Mouse (Mus musculus) lung, postnatal 0 days (tissue): ENCODE data around the gene Shroom3. TPM values are rescaled to one million over a fixed set of nuclear protein-coding genes. Genes with fewer than 3 reads are reported as not detected.

Source experiments
- ATAC-seq: fragments of 200-750 bp; cut with Nextera tagmentation; 2 replicates; pipeline ENCODE4 v1.8.0; 2017; ENCODE audit warnings: moderate library complexity
- DNase-seq: peaks from one replicate; pipeline ENCODE4 v3.0.0-alpha.2; 2016; ENCODE audit warnings: low spot score
- H3K27ac ChIP-seq: fragments of 300-500 bp; sonication (generic); 2 replicates; pipeline ENCODE4 v1.5.1; 2014; ENCODE audit warnings: antibody characterized with exemption, mild to moderate bottlenecking, low read length, mixed read lengths
- H3K27me3 ChIP-seq: fragments of 300-500 bp; sonication (generic); replicated peaks from 2 replicates; pipeline ENCODE4 v1.6.1; 2014; ENCODE audit warnings: low read length, mixed read lengths; ENCODE audit not compliant: insufficient read depth
- H3K36me3 ChIP-seq: fragments of 300-500 bp; sonication (generic); 2 replicates; pipeline ENCODE4 v1.6.1; 2014; ENCODE audit warnings: low read length, mixed read lengths; ENCODE audit not compliant: insufficient read depth
- H3K4me1 ChIP-seq: fragments of 300-500 bp; sonication (generic); 2 replicates; pipeline ENCODE4 v1.6.1; 2014; ENCODE audit warnings: antibody characterized with exemption, low read depth, low read length, mixed read lengths; ENCODE audit not compliant: insufficient read depth
- H3K4me2 ChIP-seq: fragments of 300-500 bp; sonication (generic); replicated peaks from 2 replicates; pipeline ENCODE4 v1.6.1; 2014; ENCODE audit warnings: low read depth, mild to moderate bottlenecking, low read length, moderate library complexity, mixed read lengths
- H3K4me3 ChIP-seq: fragments of 300-500 bp; sonication (generic); 2 replicates; pipeline ENCODE4 v1.5.1; 2014; ENCODE audit warnings: low read depth, low read length
- H3K9ac ChIP-seq: fragments of 300-500 bp; sonication (generic); replicated peaks from 2 replicates; pipeline ENCODE4 v1.6.1; 2014; ENCODE audit warnings: low read depth, mild to moderate bottlenecking
- H3K9me3 ChIP-seq: fragments of 300-500 bp; sonication (generic); 2 replicates; pipeline ENCODE4 v1.6.1; 2016; ENCODE audit warnings: low read length, mixed read lengths
- CTCF ChIP-seq: IDR thresholded peaks from 2 replicates; pipeline ENCODE4 v1.5.1; 2016; ENCODE audit warnings: antibody characterized with exemption, mild to moderate bottlenecking
- EP300 ChIP-seq: IDR thresholded peaks from 2 replicates; pipeline ENCODE4 v1.6.1; 2016; ENCODE audit warnings: antibody characterized with exemption, mild to moderate bottlenecking, control low read depth
- WGBS: fragments of 180-500 bp; shearing (Covaris S2); extraction: QIAGEN DNeasy Blood & Tissue Kit; methylation state at CpG from one replicate; pipeline ENCODE4 v1.1.7; 2014; 5-methylcytosine and 5-hydroxymethylcytosine counted together
- polyA plus RNA-seq: library from polyadenylated mRNA; unstranded; fragments of >200 nt; fragmentation: Nextera tagmentation; extraction: Ambion mirVana; gene quantifications from 2 replicates; pipeline ENCODE4 v1.2.1, GENCODE M21; 2015

Shroom3 gene
- polyA plus RNA-seq, 1 experiment from 2014 or later, result 8.8 TPM

DNA sequence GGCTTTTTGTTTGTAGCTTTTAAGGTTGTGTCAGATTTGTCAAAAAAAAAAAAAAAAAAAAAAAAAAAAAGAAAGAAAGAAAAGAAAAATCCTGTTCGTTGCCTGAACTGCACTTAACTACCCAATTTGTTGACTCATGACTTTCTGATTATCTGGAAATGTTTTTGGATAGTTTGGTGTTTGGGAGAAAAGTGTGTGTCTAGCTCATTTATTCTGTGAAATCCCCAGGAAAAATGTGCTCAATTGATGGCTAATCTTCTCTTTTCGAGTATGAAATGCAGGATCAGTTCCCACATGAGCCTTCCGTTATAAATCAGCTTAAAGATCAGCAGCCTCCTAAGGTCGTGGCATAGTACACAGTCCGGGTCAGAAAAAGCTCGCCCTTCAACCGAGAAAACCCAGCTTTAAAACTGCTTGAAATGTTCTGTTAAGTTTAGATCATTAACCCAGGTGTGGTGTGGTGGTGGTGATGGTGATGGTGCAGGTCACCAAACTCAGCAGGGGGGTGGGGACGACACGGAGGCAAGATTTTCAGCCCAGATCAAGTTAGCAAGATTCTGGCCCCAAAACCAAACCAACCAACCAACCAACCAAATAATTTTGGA is 738 bp downstream of the Shroom3 start:
- H3K36me3 ChIP-seq, result no peaks in the 10 kb centered on the region
- no peak for DNase-seq
- ATAC-seq, result no peak
- peak overlapping the region; percentile 71; the same call in 1 of the 2 replicates for H3K27ac ChIP-seq
- TF ChIP-seq EP300, result no peak
- TF ChIP-seq CTCF, result no peak
- H3K4me2 ChIP-seq, result peak overlapping the region; percentile 72
- peak overlapping the region; percentile 43 for H3K4me3 ChIP-seq
- H3K4me1 ChIP-seq, result no peaks in the 10 kb centered on the region
- no peaks in the 10 kb centered on the region for H3K9me3 ChIP-seq
- WGBS, result 42% methylated on average over 9 of the region's 9 CpGs
- peak overlapping the region; percentile 41; the same call in 1 of the 2 replicates for H3K9ac ChIP-seq
- H3K27me3 ChIP-seq, result no peaks in the 10 kb centered on the region

DNA sequence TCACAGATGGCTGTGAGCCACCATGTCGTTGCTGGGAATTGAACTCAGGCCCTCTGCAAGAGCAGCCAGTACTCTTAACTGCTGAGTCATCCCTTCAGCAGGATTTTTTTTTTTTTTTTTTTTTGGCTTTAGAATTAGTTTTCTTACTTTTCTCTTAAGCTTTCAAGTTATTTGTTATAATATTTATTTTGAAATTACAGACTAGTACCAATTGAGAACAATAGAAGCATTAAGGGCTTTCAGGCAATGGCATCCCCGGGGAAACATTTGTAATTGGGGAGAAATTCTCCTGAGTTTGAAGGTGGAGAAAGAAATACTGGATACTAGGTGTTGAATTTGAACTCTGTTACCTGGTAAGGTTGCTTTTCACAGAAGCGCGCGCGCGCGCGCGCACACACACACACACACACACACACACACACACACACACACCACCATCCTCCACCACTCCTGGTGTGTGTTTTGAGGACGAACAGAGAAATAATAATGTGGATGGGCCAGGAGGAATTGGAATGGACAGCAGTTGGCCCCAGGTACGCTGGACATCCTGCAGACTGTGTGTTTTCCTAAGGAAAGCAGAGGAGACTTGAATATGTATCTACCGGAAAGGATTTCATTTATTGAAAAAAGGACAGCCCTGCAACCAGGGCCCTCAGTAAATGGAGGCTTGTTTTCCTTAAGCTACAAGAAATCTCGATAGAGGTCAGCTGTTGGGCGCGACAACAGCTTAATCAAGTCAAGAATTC is 1.7 kb downstream of the Shroom3 start:
- Histone ChIP-seq H3K4me1 (no peaks in the 10 kb centered on the region), H3K36me3 (no peaks in the 10 kb centered on the region), H3K27me3 (no peaks in the 10 kb centered on the region), H3K4me3 (peak overlapping the region; percentile 43; the same call in 1 of the 2 replicates), H3K9ac (no peak overlapping the region), H3K4me2 (peak overlapping the region; percentile 27), H3K9me3 (no peaks in the 10 kb centered on the region), H3K27ac (no peak overlapping the region)
- no peak for TF ChIP-seq CTCF
- no peak for TF ChIP-seq EP300
- WGBS, result 94% methylated on average over 16 of the region's 16 CpGs
- ATAC-seq (no peak), DNase-seq (no peak)

DNA sequence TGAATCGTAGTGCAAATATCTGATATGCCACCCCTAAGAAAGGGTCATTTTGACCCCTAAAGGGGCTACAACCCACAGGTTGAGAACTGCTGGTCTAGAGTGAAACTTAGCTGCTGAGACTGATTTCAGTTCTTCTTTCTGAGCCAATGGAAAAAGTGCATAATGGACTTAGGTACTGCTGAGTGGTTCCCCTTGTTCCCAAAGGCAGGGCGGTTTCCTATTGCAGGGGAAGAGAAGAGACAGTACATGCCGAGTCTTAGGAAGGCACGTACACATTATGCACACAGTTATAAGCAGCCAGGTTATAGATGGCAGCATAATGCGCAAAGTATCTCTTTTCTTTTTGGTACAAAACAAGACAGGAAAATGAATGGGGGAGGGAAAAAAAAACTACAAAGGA is 4.9 kb downstream of the Shroom3 start:
- 82% methylated on average over 5 of the region's 5 CpGs for WGBS

DNA sequence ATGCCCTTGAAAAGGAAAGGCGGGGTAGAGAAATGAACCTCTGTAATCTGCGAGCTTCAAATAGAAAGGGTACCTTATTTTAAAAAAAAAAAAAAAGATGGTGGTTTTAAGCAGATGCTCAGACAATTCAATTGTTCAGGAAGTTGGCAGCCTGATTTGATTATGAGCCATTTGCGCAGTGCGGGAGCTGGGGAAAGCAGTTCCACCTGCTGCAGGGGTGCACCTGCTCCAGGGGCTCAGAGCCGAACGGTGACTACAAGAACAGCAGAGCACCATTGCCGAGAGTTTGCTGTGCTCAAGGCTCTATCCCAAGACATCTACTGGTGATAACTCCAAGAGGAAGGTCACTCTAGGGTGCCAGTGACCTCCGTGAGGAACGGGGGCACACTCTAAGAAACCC is 5.3 kb downstream of the Shroom3 start:
- WGBS, result 89% methylated on average over 9 of the region's 9 CpGs

More for the DNA sequence above, 4.9 kb downstream of the Shroom3 start:
- H3K9me3 ChIP-seq, result no peaks in the 10 kb centered on the region
- H3K4me3 ChIP-seq, result no peak overlapping the region
- H3K36me3 ChIP-seq, result no peaks in the 10 kb centered on the region
- DNase-seq (no peak), ATAC-seq (no peak)
- no peak overlapping the region for H3K9ac ChIP-seq
- no peaks in the 10 kb centered on the region for H3K27me3 ChIP-seq
- no peak for TF ChIP-seq EP300
- no peak for TF ChIP-seq CTCF
- H3K4me2 ChIP-seq, result no peak overlapping the region
- H3K4me1 ChIP-seq, result no peaks in the 10 kb centered on the region
- H3K27ac ChIP-seq, result no peak overlapping the region

DNA sequence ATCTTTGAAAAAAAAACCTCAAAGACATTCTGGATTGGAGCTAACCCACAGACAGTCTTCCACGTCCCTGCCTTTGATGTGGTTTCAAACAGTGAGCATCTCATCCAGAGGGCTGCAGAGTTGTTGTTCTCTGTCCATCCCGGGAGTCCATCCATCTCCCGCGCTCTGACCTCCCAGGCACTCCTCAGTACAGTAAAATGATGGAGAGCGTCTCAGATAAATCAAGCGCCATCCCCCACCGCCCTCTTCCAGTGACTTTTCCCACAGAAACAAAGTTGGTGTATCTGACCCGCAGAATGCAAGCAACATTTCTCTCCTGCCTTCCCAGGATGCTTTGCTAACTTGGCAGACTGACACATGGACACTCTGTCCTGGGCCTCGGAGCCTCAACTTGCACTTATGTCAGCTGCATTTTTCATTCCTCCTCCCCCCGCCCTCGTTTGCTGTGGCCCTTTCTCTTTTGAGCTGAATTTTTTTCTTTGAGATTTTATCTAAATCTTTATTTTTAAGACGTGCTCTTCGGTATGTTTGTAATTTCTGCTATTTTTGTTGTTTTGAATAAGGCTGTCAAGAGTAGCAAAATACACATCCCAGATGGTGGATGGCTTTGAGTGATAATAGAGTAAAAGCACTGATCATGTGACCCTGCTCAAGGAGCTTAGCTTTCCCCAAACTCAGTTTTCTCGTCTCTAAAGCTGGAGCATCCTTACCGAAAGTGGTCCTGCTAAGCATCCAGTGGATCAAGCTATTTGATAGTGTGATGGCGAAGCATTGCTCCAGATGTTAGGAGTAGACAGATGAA is 9.2 kb downstream of the Shroom3 start:
- ATAC-seq (peak; percentile 85), DNase-seq (peak; percentile 93)
- TF ChIP-seq EP300, result peak; percentile 94
- TF ChIP-seq CTCF, result no peak
- H3K4me2 ChIP-seq, result no peak overlapping the region
- no peaks in the 10 kb centered on the region for H3K4me1 ChIP-seq
- H3K4me3 ChIP-seq, result no peak overlapping the region
- no peaks in the 10 kb centered on the region for H3K27me3 ChIP-seq
- no peaks in the 10 kb centered on the region for H3K36me3 ChIP-seq
- no peak overlapping the region for H3K9ac ChIP-seq
- WGBS, result 37% methylated on average over 16 of the region's 16 CpGs
- no peaks in the 10 kb centered on the region for H3K9me3 ChIP-seq
- peak overlapping the region; percentile 65 for H3K27ac ChIP-seq

More for the DNA sequence above, 5.3 kb downstream of the Shroom3 start:
- Histone ChIP-seq H3K27me3 (no peaks in the 10 kb centered on the region), H3K4me2 (no peak overlapping the region), H3K9ac (no peak overlapping the region), H3K27ac (no peak overlapping the region), H3K4me3 (no peak overlapping the region), H3K4me1 (no peaks in the 10 kb centered on the region), H3K36me3 (no peaks in the 10 kb centered on the region), H3K9me3 (no peaks in the 10 kb centered on the region)
- TF ChIP-seq CTCF (no peak), EP300 (no peak)
- ATAC-seq, result no peak
- no peak for DNase-seq

DNA sequence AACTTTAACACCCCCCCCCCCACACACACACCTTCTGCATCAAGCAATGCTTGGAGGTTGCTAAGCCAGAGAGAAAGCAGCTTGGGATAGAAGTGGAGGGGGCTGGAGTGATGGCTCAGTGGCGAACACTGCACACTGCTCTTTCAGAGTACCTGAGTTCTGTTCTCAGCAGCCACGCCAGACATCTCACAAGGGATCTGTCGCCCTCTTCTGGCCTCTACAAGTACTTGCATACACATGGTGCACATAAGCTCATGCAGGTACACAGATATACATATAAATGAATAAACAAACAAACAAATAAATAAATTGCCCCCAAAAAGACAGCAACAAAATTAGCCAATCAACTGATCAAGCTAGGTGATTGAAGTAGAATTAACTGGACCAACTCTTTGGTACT is 10.5 kb downstream of the Shroom3 start:
- peak overlapping the region; percentile 65; the same call in 1 of the 2 replicates for H3K27ac ChIP-seq

More for the DNA sequence above, 10.5 kb downstream of the Shroom3 start:
- TF ChIP-seq CTCF (peak; percentile 32), EP300 (no peak)
- H3K9ac ChIP-seq, result no peak overlapping the region
- H3K27me3 ChIP-seq, result no peaks in the 10 kb centered on the region
- WGBS, result 90% methylated on average over 3 of the region's 3 CpGs
- H3K9me3 ChIP-seq, result no peaks in the 10 kb centered on the region
- H3K4me2 ChIP-seq, result no peak overlapping the region
- DNase-seq, result no peak
- no peaks in the 10 kb centered on the region; the same call in none of the 2 replicates for H3K4me1 ChIP-seq
- H3K36me3 ChIP-seq, result no peaks in the 10 kb centered on the region
- H3K4me3 ChIP-seq, result no peak overlapping the region
- ATAC-seq, result no peak
